Mouse (Mus musculus) megakaryocyte, embryonic 14.5 days (primary cell): ENCODE results near the gene Hook2.

Source experiments
- FLI1 ChIP-seq: IDR thresholded peaks from 2 replicates; pipeline ENCODE4 v1.6.1; 2012; ENCODE audit warnings: low read length, inconsistent platforms, mixed read lengths
- GATA1 ChIP-seq: IDR thresholded peaks from 3 replicates; pipeline ENCODE4 v1.6.1; 2012; ENCODE audit warnings: mixed read lengths, low read length, inconsistent platforms, borderline replicate concordance

GRCm38 (mm10) chr8:84979599-84980421 is 10.6 kb upstream of the Hook2 start:
- TF ChIP-seq GATA1, result no peak
- no peak for TF ChIP-seq FLI1
